Mouse (Mus musculus): ENCODE results near the gene Ssbp3. TPM values are rescaled to one million over a fixed set of nuclear protein-coding genes. Genes with fewer than 3 reads are reported as not detected.

The Ssbp3 gene
- polyA plus RNA-seq, 1 experiment from 2014 or later, result 173 TPM

GRCm38 (mm10) chr4:107052962-107053553 lies 142.6 kb downstream of the Ssbp3 start:
- H3K4me2 ChIP-seq, result no peak overlapping the region
- H3K4me1 ChIP-seq, result no peaks in the 10 kb centered on the region
- peaks cover 48% of the 10 kb centered on the region for H3K36me3 ChIP-seq (ENCODE audit: poor library complexity, severe bottlenecking)
- H3K27me3 ChIP-seq, result no peaks in the 10 kb centered on the region
- no peak for ATAC-seq
- no peak overlapping the region for H3K4me3 ChIP-seq
- H3K9ac ChIP-seq, result no peak overlapping the region
- H3K9me3 ChIP-seq (replicated peaks), result no peaks in the 10 kb centered on the region
- no peak overlapping the region for H3K27ac ChIP-seq
- 51% methylated on average over 5 of the region's 5 CpGs for WGBS

GRCm38 (mm10) chr4:107056088-107056487 lies 145.6 kb downstream of the Ssbp3 start:
- Histone ChIP-seq H3K9ac (no peak overlapping the region), H3K27ac (no peak overlapping the region), H3K9me3 (replicated peaks) (no peaks in the 10 kb centered on the region), H3K36me3 (ENCODE audit: poor library complexity, severe bottlenecking) (peaks cover 56% of the 10 kb centered on the region), H3K4me3 (no peak overlapping the region), H3K4me2 (no peak overlapping the region), H3K27me3 (no peaks in the 10 kb centered on the region), H3K4me1 (no peaks in the 10 kb centered on the region)
- 79% methylated on average over 3 of the region's 3 CpGs for WGBS
- ATAC-seq, result no peak

- Histone ChIP-seq H3K36me3 (ENCODE audit: poor library complexity, severe bottlenecking) (peaks cover 75% of the 10 kb centered on the region), H3K4me2 (no peak overlapping the region), H3K4me1 (peaks cover 5% of the 10 kb centered on the region; the same call in 1 of the 2 replicates), H3K27me3 (no peaks in the 10 kb centered on the region), H3K9ac (no peak overlapping the region), H3K27ac (no peak overlapping the region), H3K9me3 (replicated peaks) (no peaks in the 10 kb centered on the region), H3K4me3 (no peak overlapping the region)
- no peak for ATAC-seq
- 95% methylated on average over 5 of the region's 5 CpGs for WGBS
These were observed 147.8 kb downstream of the Ssbp3 start for GRCm38 (mm10) chr4:107058346-107058745.

GRCm38 (mm10) chr4:107058781-107059180 lies 148.3 kb downstream of the Ssbp3 start:
- no peak overlapping the region for H3K27ac ChIP-seq
- H3K4me3 ChIP-seq, result no peak overlapping the region
- peaks cover 79% of the 10 kb centered on the region for H3K36me3 ChIP-seq (ENCODE audit: poor library complexity, severe bottlenecking)
- no peaks in the 10 kb centered on the region for H3K9me3 ChIP-seq (replicated peaks)
- no peak overlapping the region for H3K9ac ChIP-seq
- 89% methylated on average over 6 of the region's 6 CpGs for WGBS
- H3K27me3 ChIP-seq, result no peaks in the 10 kb centered on the region
- H3K4me1 ChIP-seq, result peaks cover 9% of the 10 kb centered on the region; the same call in 1 of the 2 replicates
- ATAC-seq, result no peak
- no peak overlapping the region for H3K4me2 ChIP-seq

GRCm38 (mm10) chr4:107061560-107061959 lies 151.1 kb downstream of the Ssbp3 start:
- no peak overlapping the region for H3K4me3 ChIP-seq
- peaks cover 19% of the 10 kb centered on the region for H3K4me1 ChIP-seq
- H3K27ac ChIP-seq, result no peak overlapping the region
- peaks cover 77% of the 10 kb centered on the region for H3K36me3 ChIP-seq (ENCODE audit: poor library complexity, severe bottlenecking)
- ATAC-seq, result no peak
- 95% methylated on average over 4 of the region's 4 CpGs for WGBS
- no peak overlapping the region for H3K4me2 ChIP-seq
- H3K27me3 ChIP-seq, result no peaks in the 10 kb centered on the region
- no peak overlapping the region for H3K9ac ChIP-seq
- no peaks in the 10 kb centered on the region for H3K9me3 ChIP-seq (replicated peaks)

GRCm38 (mm10) chr4:107063214-107063613 lies 152.7 kb downstream of the Ssbp3 start:
- WGBS, result 72% methylated on average over 3 of the region's 3 CpGs
- no peak for ATAC-seq
- H3K36me3 ChIP-seq (ENCODE audit: poor library complexity, severe bottlenecking), result peaks cover 60% of the 10 kb centered on the region

GRCm38 (mm10) chr4:107064394-107065098 lies 154.0 kb downstream of the Ssbp3 start:
- peaks cover 26% of the 10 kb centered on the region for H3K4me1 ChIP-seq
- H3K27me3 ChIP-seq, result 0 out of 2 replicates have a peak, but pooled peaks cover 4% of the 10 kb centered on the region
- no peak overlapping the region for H3K4me2 ChIP-seq
- no peak overlapping the region for H3K27ac ChIP-seq
- no peak for ATAC-seq
- no peaks in the 10 kb centered on the region for H3K9me3 ChIP-seq (replicated peaks)
- H3K4me3 ChIP-seq, result no peak overlapping the region
- no peak overlapping the region for H3K9ac ChIP-seq
- WGBS, result 92% methylated on average over 5 of the region's 5 CpGs
- peaks cover 47% of the 10 kb centered on the region for H3K36me3 ChIP-seq (ENCODE audit: poor library complexity, severe bottlenecking)

More at GRCm38 (mm10) chr4:107063214-107063613, 152.7 kb downstream of the Ssbp3 start:
- Histone ChIP-seq H3K9ac (no peak overlapping the region), H3K27ac (no peak overlapping the region), H3K9me3 (replicated peaks) (no peaks in the 10 kb centered on the region), H3K4me1 (peaks cover 26% of the 10 kb centered on the region), H3K27me3 (0 out of 2 replicates have a peak, but pooled peaks cover 3% of the 10 kb centered on the region), H3K4me2 (no peak overlapping the region), H3K4me3 (no peak overlapping the region)

- no peaks in the 10 kb centered on the region for H3K9me3 ChIP-seq (replicated peaks)
- 0 out of 2 replicates have a peak, but pooled peaks cover 4% of the 10 kb centered on the region for H3K27me3 ChIP-seq
- H3K27ac ChIP-seq, result no peak within 1 kb of the TSS
- ATAC-seq, result peak; percentile 100
- peaks cover 29% of the 10 kb centered on the region for H3K36me3 ChIP-seq (ENCODE audit: poor library complexity, severe bottlenecking)
- peaks cover 26% of the 10 kb centered on the region for H3K4me1 ChIP-seq
- peak within 1 kb of the TSS; percentile 70 for H3K4me3 ChIP-seq
- H3K4me2 ChIP-seq, result peak within 1 kb of the TSS; percentile 98
- under 1% methylated on average over 60 of the region's 60 CpGs for WGBS
- H3K9ac ChIP-seq, result peak within 1 kb of the TSS; percentile 79
These were observed 156.0 kb downstream of the Ssbp3 start, which contains the start of the genes Mrpl37 and Cyb5rl for GRCm38 (mm10) chr4:107066252-107067124. TSS of gene Mrpl37 (minus strand) at chr4:107066868. TSS of gene Cyb5rl (plus strand) at chr4:107066988.

GRCm38 (mm10) chr4:107067151-107067840 lies 156.8 kb downstream of the Ssbp3 start:
- WGBS, result 2% methylated on average over 33 of the region's 33 CpGs
- H3K27me3 ChIP-seq, result 0 out of 2 replicates have a peak, but pooled peaks cover 4% of the 10 kb centered on the region
- no peaks in the 10 kb centered on the region for H3K9me3 ChIP-seq (replicated peaks)
- peak overlapping the region; percentile 70 for H3K4me3 ChIP-seq
- ATAC-seq, result peak; percentile 59
- peaks cover 22% of the 10 kb centered on the region for H3K36me3 ChIP-seq (ENCODE audit: poor library complexity, severe bottlenecking)
- H3K27ac ChIP-seq, result no peak overlapping the region
- peak overlapping the region; percentile 62 for H3K9ac ChIP-seq
- peaks cover 26% of the 10 kb centered on the region for H3K4me1 ChIP-seq
- peak overlapping the region; percentile 98 for H3K4me2 ChIP-seq

- H3K36me3 ChIP-seq (ENCODE audit: poor library complexity, severe bottlenecking), result no peaks in the 10 kb centered on the region
- no peak overlapping the region for H3K9ac ChIP-seq
- 0 out of 2 replicates have a peak, but pooled peaks cover 4% of the 10 kb centered on the region for H3K27me3 ChIP-seq
- no peak overlapping the region for H3K4me2 ChIP-seq
- H3K9me3 ChIP-seq (replicated peaks), result no peaks in the 10 kb centered on the region
- peaks cover 4% of the 10 kb centered on the region for H3K4me1 ChIP-seq
- H3K4me3 ChIP-seq, result no peak overlapping the region
- no peak for ATAC-seq
- H3K27ac ChIP-seq, result no peak overlapping the region
- WGBS, result 85% methylated on average over 9 of the region's 9 CpGs
These were observed 161.8 kb downstream of the Ssbp3 start for GRCm38 (mm10) chr4:107072343-107072742.

GRCm38 (mm10) chr4:107075456-107075855 lies 165.0 kb downstream of the Ssbp3 start:
- no peak for ATAC-seq
- H3K36me3 ChIP-seq (ENCODE audit: poor library complexity, severe bottlenecking), result no peaks in the 10 kb centered on the region
- no peak overlapping the region for H3K9ac ChIP-seq
- H3K4me1 ChIP-seq, result no peaks in the 10 kb centered on the region
- no peaks in the 10 kb centered on the region for H3K9me3 ChIP-seq (replicated peaks)
- H3K27ac ChIP-seq, result no peak overlapping the region; the same call in 1 of the 2 replicates
- WGBS, result 40% methylated on average over 5 of the region's 5 CpGs
- H3K27me3 ChIP-seq, result no peaks in the 10 kb centered on the region
- H3K4me3 ChIP-seq, result no peak overlapping the region
- no peak overlapping the region for H3K4me2 ChIP-seq
